23 mouse cellular contexts compared by ENCODE assay signal in genomic region chr11:71697017-71697416, GRCm38 (mm10). TPM values are rescaled to one million over a fixed set of nuclear protein-coding genes. Genes with fewer than 3 reads are reported as not detected.
DNase-seq lines count a peak whose midpoint lies in the region; ATAC-seq and TF ChIP-seq lines count a peak whose summit lies in the region.
"Had no signal": no experiment of that assay in that cellular context is flagged by ENCODE, and none has a peak within 500 bp of the region (broad histone marks: within the 10 kb centered on the region; RNA-seq: fewer than 3 reads in every experiment).

No protein-coding gene starts in this region.

- DNase-seq in embryo, embryonic 10 days (ENCODE audit: low spot score): peak; percentile 5
- DNase-seq in embryo, embryonic 10.5 days (ENCODE audit: low spot score): no peak
- peak; percentile 13 for DNase-seq in heart, postnatal 0 days (ENCODE audit: low spot score)
- DNase-seq in heart, postnatal 36 days: no peak
- DNase-seq in ZHBTc4 (ENCODE audit: low read depth, low spot score): peak; percentile 14
- peak; percentile 7 to 23 for DNase-seq in lung, postnatal 4 days
- DNase-seq: cerebellum, adult 9-11 months; gastrocnemius, postnatal 10 days; kidney, adult 8-10 months; kidney, postnatal 4 days; layer of hippocampus, adult 9-11 months; liver, postnatal 0 days; midbrain, embryonic 14.5 days; right cerebral cortex, postnatal 14 days; spleen, adult 18-20 months; thymus, postnatal 36 days had no signal

- 32% methylated on average over 3 of the region's 3 CpGs for WGBS in heart, postnatal 0 days
- WGBS in forebrain, embryonic 15.5 days: 75% methylated on average over 3 of the region's 3 CpGs

- H3K9me3 ChIP-seq in heart, postnatal 0 days (replicated peaks; ENCODE audit: control insufficient read depth, low read length): no peaks in the 10 kb centered on the region
- no peaks in the 10 kb centered on the region for H3K9me3 ChIP-seq in forebrain, embryonic 15.5 days
- H3K9me3 ChIP-seq: forebrain, embryonic 12.5 days; heart, embryonic 13.5 days; limb, embryonic 10.5 days; megakaryocyte, embryonic 14.5 days had no signal

- no peak overlapping the region for H3K27ac ChIP-seq in heart, postnatal 0 days (ENCODE audit: low read depth)
- no peak overlapping the region for H3K27ac ChIP-seq in forebrain, embryonic 15.5 days (replicated peaks)
- H3K27ac ChIP-seq: forebrain, embryonic 12.5 days; heart, embryonic 13.5 days; limb, embryonic 10.5 days had no signal

- H3K4me1 ChIP-seq in heart, postnatal 0 days (ENCODE audit: control insufficient read depth, insufficient read depth): no peaks in the 10 kb centered on the region
- 0 out of 2 replicates have a peak, but pooled peaks cover 4% of the 10 kb centered on the region for H3K4me1 ChIP-seq in forebrain, embryonic 15.5 days
- H3K4me1 ChIP-seq: forebrain, embryonic 12.5 days; heart, embryonic 13.5 days; limb, embryonic 10.5 days; megakaryocyte, embryonic 14.5 days had no signal

- no peak overlapping the region for H3K9ac ChIP-seq in heart, postnatal 0 days (replicated peaks; ENCODE audit: low read depth, low read length)
- H3K9ac ChIP-seq in forebrain, embryonic 15.5 days (replicated peaks): no peak overlapping the region
- H3K9ac ChIP-seq: forebrain, embryonic 12.5 days; heart, embryonic 13.5 days; liver, postnatal 0 days had no signal

- intact Hi-C loops in heart, postnatal 36 days (cut with DNase I): no loop called here

- H3K4me2 ChIP-seq in heart, postnatal 0 days (ENCODE audit: low read depth, low read length): no peak overlapping the region
- no peak overlapping the region for H3K4me2 ChIP-seq in forebrain, embryonic 15.5 days (replicated peaks)
- H3K4me2 ChIP-seq: forebrain, embryonic 12.5 days; heart, embryonic 13.5 days had no signal

- ATAC-seq in heart, postnatal 0 days (ENCODE audit: insufficient read depth, low read depth): no peak
- ATAC-seq in erythroblast, adult 5-6 weeks (replicated peaks; ENCODE audit: low FRiP score, poor library complexity, severe bottlenecking): no peak
- no peak for ATAC-seq in forebrain, embryonic 15.5 days (replicated peaks)
- ATAC-seq: liver, postnatal 0 days had no signal

- no peak for TF ChIP-seq CTCF in heart, postnatal 0 days (IDR thresholded peaks at IDR 0.05; ENCODE audit: low read depth)

- no peaks in the 10 kb centered on the region for H3K27me3 ChIP-seq in heart, postnatal 0 days (ENCODE audit: control insufficient read depth, insufficient read depth, low read length)
- no peaks in the 10 kb centered on the region for H3K27me3 ChIP-seq in forebrain, embryonic 15.5 days
- H3K27me3 ChIP-seq: forebrain, embryonic 12.5 days; heart, embryonic 13.5 days; megakaryocyte, embryonic 14.5 days had no signal

- no peak for TF ChIP-seq EP300 in heart, postnatal 0 days (IDR thresholded peaks at IDR 0.05; ENCODE audit: low read depth)

- H3K4me3 ChIP-seq in heart, postnatal 0 days (ENCODE audit: low read depth, low read length): no peak overlapping the region
- H3K4me3 ChIP-seq in forebrain, embryonic 15.5 days: no peak overlapping the region
- H3K4me3 ChIP-seq: forebrain, embryonic 12.5 days; heart, embryonic 13.5 days; limb, embryonic 10.5 days; megakaryocyte, embryonic 14.5 days had no signal

- H3K36me3 ChIP-seq in heart, postnatal 0 days (replicated peaks; ENCODE audit: control insufficient read depth, insufficient read depth, low read length): no peaks in the 10 kb centered on the region
- H3K36me3 ChIP-seq in forebrain, embryonic 15.5 days: no peaks in the 10 kb centered on the region
- H3K36me3 ChIP-seq: forebrain, embryonic 12.5 days; heart, embryonic 13.5 days; limb, embryonic 10.5 days had no signal

RNA-seq across cellular contexts. Expression of gene Wscd1, which starts 52.7 kb away (rescaled TPM):
- total RNA-seq in heart, postnatal 0 days (2014; rRNA removed; ENCODE audit: low replicate concordance): 14.1 and 25.0 TPM in 2 replicates
- 4.0 and 4.3 TPM in 2 replicates for polyA plus RNA-seq in heart, postnatal 0 days (2015; fragmentation: Nextera tagmentation; extraction: Ambion mirVana)
- total RNA-seq in heart, postnatal 36 days (2021): 10 to 100 TPM in 1 of 2 experiments, 1 to 10 TPM in 1; 8.0 to 12.0 TPM
- total RNA-seq in erythroblast, adult 5-6 weeks (2015; ENCODE audit: low replicate concordance): not detected in 2 replicates
- total RNA-seq in erythroblast, adult 5-6 weeks (2017; ENCODE audit: low replicate concordance): not detected in 2 replicates
- 52.2 and 58.4 TPM in 2 replicates for polyA plus RNA-seq in forebrain, embryonic 15.5 days (2015; fragmentation: Nextera tagmentation; extraction: Ambion mirVana)
- total RNA-seq: MEL had no signal

Comparison
In these comparisons a context has a peak if more than half of its experiments do, and no peak if none do; other contexts are left out.
1. DNase-seq: peak in embryo, embryonic 10 days (single experiment), heart, postnatal 0 days (single experiment), ZHBTc4 (single experiment) and lung, postnatal 4 days (2 of 2); none in embryo, embryonic 10.5 days (single experiment) and heart, postnatal 36 days (0 of 2).
2. RNA of gene Wscd1, which starts 52.7 kb away (total RNA-seq): 14.1 to 25.0 TPM in heart, postnatal 0 days and 8.0 to 12.0 TPM in heart, postnatal 36 days; not detected in erythroblast, adult 5-6 weeks; every median in the first group is over 4 times any median in the second.